Mouse (Mus musculus): ENCODE results near the gene Rpl4. TPM values are rescaled to one million over a fixed set of nuclear protein-coding genes. Genes with fewer than 3 reads are reported as not detected.
A peak's percentile ranks its signal among the peaks of the same experiment; 100 is the strongest.
"Not testable (repeated sequence)": the region's sequence is repeated elsewhere in the genome, so short reads cannot be mapped to it uniquely, and the experiment has no call there.

The Rpl4 gene
- total and polyA plus RNA-seq, 2 experiments from 2014 or later, result 588 to 620 TPM

GRCm38 (mm10) chr9:64175378-64175777, 2.2 kb downstream of the Rpl4 start:
- Histone ChIP-seq H3K4me3 (ENCODE audit: low read length) (no peak overlapping the region), H3K36me3 (ENCODE audit: insufficient read depth, low read length) (peaks cover 30% of the 10 kb centered on the region), H3K4me1 (ENCODE audit: insufficient read depth, low read length) (peaks cover 12% of the 10 kb centered on the region; the same call in 1 of the 2 replicates), H3K27me3 (ENCODE audit: insufficient read depth, low read length) (no peaks in the 10 kb centered on the region), H3K9ac (replicated peaks; ENCODE audit: low read length) (no peak overlapping the region), H3K4me2 (ENCODE audit: low read depth, low read length) (no peak overlapping the region), H3K27ac (no peak overlapping the region), H3K9me3 (ENCODE audit: low read length) (no peaks in the 10 kb centered on the region)
- no peak for TF ChIP-seq CTCF (IDR thresholded peaks at IDR 0.05; ENCODE audit: low read depth)
- DNase-seq (ENCODE audit: low spot score) (no peak), ATAC-seq (no peak)
- 82% methylated on average over 11 of the region's 11 CpGs for WGBS

GRCm38 (mm10) chr9:64178610-64178973, 5.4 kb downstream of the Rpl4 start:
- Histone ChIP-seq H3K4me1 (ENCODE audit: insufficient read depth, low read length) (peaks cover 12% of the 10 kb centered on the region; the same call in 1 of the 2 replicates), H3K4me2 (ENCODE audit: low read depth, low read length) (peak overlapping the region; percentile 54), H3K9me3 (ENCODE audit: low read length) (no peaks in the 10 kb centered on the region), H3K27me3 (ENCODE audit: insufficient read depth, low read length) (no peaks in the 10 kb centered on the region), H3K27ac (peak overlapping the region; percentile 86), H3K36me3 (ENCODE audit: insufficient read depth, low read length) (peaks cover 41% of the 10 kb centered on the region), H3K9ac (replicated peaks; ENCODE audit: low read length) (peak overlapping the region; percentile 68; the same call in 1 of the 2 replicates), H3K4me3 (ENCODE audit: low read length) (peak overlapping the region; percentile 60; the same call in 1 of the 2 replicates)
- peak; percentile 69 for ATAC-seq
- 40% methylated on average over 3 of the region's 3 CpGs for WGBS
- TF ChIP-seq CTCF (IDR thresholded peaks at IDR 0.05; ENCODE audit: low read depth), result peak; percentile 60
- peak; percentile 61 for DNase-seq (ENCODE audit: low spot score)

- H3K4me2 ChIP-seq (ENCODE audit: low read depth, low read length), result peak within 1 kb of the TSS; percentile 54
- H3K4me3 ChIP-seq (ENCODE audit: low read length), result peak within 1 kb of the TSS; percentile 60
- H3K36me3 ChIP-seq (ENCODE audit: insufficient read depth, low read length), result peaks cover 41% of the 10 kb centered on the region
- peak; percentile 95 for ATAC-seq
- H3K9ac ChIP-seq (replicated peaks; ENCODE audit: low read length), result peak within 1 kb of the TSS; percentile 68
- peak; percentile 71 for TF ChIP-seq CTCF (IDR thresholded peaks at IDR 0.05; ENCODE audit: low read depth)
- H3K27me3 ChIP-seq (ENCODE audit: insufficient read depth, low read length), result no peaks in the 10 kb centered on the region
- DNase-seq (ENCODE audit: low spot score), result peak; percentile 97
- H3K4me1 ChIP-seq (ENCODE audit: insufficient read depth, low read length), result peaks cover 12% of the 10 kb centered on the region; the same call in 1 of the 2 replicates
- peak within 1 kb of the TSS; percentile 86 for H3K27ac ChIP-seq
- H3K9me3 ChIP-seq (ENCODE audit: low read length), result no peaks in the 10 kb centered on the region
- under 1% methylated on average over 35 of the region's 35 CpGs for WGBS
Observed at GRCm38 (mm10) chr9:64178974-64179646, 5.9 kb downstream of the Rpl4 start, which contains the start of gene Snapc5. Gene Snapc5 (plus strand): TSS chr9:64179274.

GRCm38 (mm10) chr9:64183295-64183694, 10.1 kb downstream of the Rpl4 start:
- not testable (repeated sequence) for H3K4me1 ChIP-seq (ENCODE audit: insufficient read depth, low read length); H3K27me3 ChIP-seq (ENCODE audit: insufficient read depth, low read length); H3K27ac ChIP-seq; H3K4me3 ChIP-seq (ENCODE audit: low read length); H3K4me2 ChIP-seq (ENCODE audit: low read depth, low read length); H3K9ac ChIP-seq (replicated peaks; ENCODE audit: low read length); ATAC-seq; DNase-seq (ENCODE audit: low spot score); H3K9me3 ChIP-seq (ENCODE audit: low read length)
- WGBS, result 95% methylated on average over 5 of the region's 5 CpGs
- H3K36me3 ChIP-seq (ENCODE audit: insufficient read depth, low read length), result peaks cover 42% of the 10 kb centered on the region

GRCm38 (mm10) chr9:64184166-64184840, 11.1 kb downstream of the Rpl4 start:
- WGBS, result 94% methylated on average over 5 of the region's 5 CpGs
- Histone ChIP-seq H3K27me3 (ENCODE audit: insufficient read depth, low read length) (no peaks in the 10 kb centered on the region), H3K36me3 (ENCODE audit: insufficient read depth, low read length) (peaks cover 51% of the 10 kb centered on the region), H3K4me3 (ENCODE audit: low read length) (no peak overlapping the region), H3K4me1 (ENCODE audit: insufficient read depth, low read length) (0 out of 2 replicates have a peak, but pooled peaks cover 5% of the 10 kb centered on the region), H3K9me3 (ENCODE audit: low read length) (no peaks in the 10 kb centered on the region), H3K9ac (replicated peaks; ENCODE audit: low read length) (no peak overlapping the region), H3K4me2 (ENCODE audit: low read depth, low read length) (no peak overlapping the region), H3K27ac (no peak overlapping the region)
- no peak for TF ChIP-seq CTCF (IDR thresholded peaks at IDR 0.05; ENCODE audit: low read depth)
- no peak for ATAC-seq
- DNase-seq (ENCODE audit: low spot score), result no peak

- no peaks in the 10 kb centered on the region for H3K27me3 ChIP-seq (ENCODE audit: insufficient read depth, low read length)
- DNase-seq (ENCODE audit: low spot score) (no peak), ATAC-seq (no peak)
- H3K27ac ChIP-seq, result no peak overlapping the region
- H3K4me1 ChIP-seq (ENCODE audit: insufficient read depth, low read length), result no peaks in the 10 kb centered on the region
- 100% methylated on average over 1 of the region's 1 CpGs for WGBS
- H3K4me3 ChIP-seq (ENCODE audit: low read length), result no peak overlapping the region
- no peak for TF ChIP-seq CTCF (IDR thresholded peaks at IDR 0.05; ENCODE audit: low read depth)
- peaks cover 33% of the 10 kb centered on the region for H3K36me3 ChIP-seq (ENCODE audit: insufficient read depth, low read length)
- H3K4me2 ChIP-seq (ENCODE audit: low read depth, low read length), result no peak overlapping the region
- no peak overlapping the region for H3K9ac ChIP-seq (replicated peaks; ENCODE audit: low read length)
- H3K9me3 ChIP-seq (ENCODE audit: low read length), result no peaks in the 10 kb centered on the region
Observed at GRCm38 (mm10) chr9:64193879-64194278, 20.7 kb downstream of the Rpl4 start.
